Mouse (Mus musculus): ENCODE measurements around the gene Cspg4.
"Not testable (repeated sequence)": the region's sequence is repeated elsewhere in the genome, so short reads cannot be mapped to it uniquely, and the experiment has no call there.

Gene Cspg4

DNA sequence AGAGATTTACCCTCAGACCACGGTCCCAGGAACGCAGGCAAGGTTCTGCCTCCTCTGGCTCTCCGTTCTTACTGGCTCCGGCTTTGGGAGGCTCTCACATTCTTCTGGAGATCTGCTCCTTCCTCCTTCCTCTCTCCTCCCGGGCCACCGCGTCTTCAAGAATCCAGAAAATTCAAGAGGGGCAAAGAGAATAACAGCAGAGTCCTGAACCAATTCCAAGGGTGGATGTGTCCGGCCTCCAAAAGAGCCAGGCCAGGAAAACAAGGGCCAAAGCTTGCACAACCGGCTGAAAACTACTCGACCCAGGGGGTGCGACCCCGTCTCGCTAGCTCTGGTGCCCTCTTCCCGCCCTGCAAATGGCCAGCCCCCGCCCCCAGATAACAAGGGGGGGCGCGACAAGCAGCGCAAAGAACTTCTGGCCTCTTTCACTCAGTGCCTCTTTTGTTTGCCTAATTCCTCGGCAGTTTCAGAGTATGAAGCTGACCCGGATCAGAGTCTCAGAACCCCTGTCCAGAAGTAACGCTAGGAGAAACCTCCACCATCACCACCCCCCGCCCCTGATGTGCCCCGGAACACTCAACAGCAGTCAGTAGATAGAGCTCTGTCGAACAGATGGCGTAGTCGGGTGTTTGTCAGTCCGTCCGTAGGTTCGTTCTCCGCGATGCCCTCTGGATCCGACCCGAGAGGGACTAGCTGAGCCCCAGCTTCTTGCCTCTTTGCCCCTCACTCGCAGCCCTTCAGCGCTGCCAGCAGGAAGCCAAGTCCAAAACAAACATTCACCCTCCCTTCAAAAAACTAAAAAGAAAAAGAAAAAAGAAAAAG, 62.6 kb downstream of the Cspg4 start:
- no peak for DNase-seq (ENCODE audit: low read depth)

DNA sequence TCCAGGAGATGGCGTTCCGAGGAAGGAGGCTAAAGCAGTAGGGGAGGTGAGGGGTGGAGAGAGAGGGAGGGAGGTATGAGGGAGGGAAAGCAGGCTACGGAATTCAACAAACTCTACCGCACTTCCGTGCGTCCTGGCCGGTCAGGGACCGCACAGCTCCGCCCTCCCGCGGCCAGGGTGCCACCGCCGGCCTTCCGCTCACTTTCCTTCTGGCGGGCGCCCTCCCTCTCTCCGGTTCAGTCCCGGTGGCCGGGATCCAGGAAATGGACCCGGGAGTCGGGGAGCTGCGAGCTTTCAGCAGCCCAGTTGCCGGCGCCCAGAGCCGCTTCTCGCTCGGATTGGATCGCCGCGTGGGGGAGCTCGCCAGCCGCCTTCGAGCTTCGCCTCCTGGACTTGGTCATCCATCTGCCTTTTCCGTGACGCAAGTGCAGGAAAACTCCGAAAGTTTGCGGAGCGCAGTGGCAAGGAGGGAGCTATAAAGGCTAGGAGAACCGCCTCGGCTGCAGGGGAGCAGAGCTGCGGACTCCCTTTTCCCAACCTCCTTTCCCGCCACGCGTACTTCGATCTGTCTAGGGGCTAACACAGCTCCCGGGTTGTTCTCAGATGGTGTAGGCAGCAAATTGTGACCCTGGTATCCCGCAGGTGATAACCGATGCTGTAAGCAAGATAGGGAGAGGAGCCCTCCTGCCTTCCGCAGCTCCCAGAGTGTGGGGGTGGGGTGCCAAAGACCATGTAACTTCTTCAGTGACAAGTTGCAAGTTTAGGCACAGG, 63.4 kb downstream of the Cspg4 start, which contains the start of gene Snx33:
Gene Snx33 (minus strand): TSS at position 331 of the 771 bp plus-strand sequence.
- no peak for DNase-seq (ENCODE audit: low read depth)

DNA sequence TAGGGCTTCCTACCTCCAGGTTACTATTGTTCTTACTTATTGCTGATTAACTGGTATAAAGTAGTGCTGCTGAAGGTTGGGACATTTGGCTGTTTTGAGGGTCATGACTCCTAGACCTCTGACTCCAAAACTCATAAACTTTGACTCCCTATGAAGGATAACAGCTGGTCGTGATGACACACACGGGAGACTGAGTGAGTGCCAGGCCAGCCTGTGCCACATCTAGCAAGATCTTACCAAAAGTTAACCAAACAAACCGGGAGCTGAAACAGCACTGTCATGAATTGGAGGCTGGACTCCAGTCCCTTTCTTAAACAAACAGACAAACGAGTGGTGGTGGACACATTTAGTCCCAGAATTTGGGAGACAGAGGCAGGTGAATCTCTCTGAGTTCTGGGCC, 64.7 kb downstream of the Cspg4 start:
- no peak for DNase-seq (ENCODE audit: low read depth)

DNA sequence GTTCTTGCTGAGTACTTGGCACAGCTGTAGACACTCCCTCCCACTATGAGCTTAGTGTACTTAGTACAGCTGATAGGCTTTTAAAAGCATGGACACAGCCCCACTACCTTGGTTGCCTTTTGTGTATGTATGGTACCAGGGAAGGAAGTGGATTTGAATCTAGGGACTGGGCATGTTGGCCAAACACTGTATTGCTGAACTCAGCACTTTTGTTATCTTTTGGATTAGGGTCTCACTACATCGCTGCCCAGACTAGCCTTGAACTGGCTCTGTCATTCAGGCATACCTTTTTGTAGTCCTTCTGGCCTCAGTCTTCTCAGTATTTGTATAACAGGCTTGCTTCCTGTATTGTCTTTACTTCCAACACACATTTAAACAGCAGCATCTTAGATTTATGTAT, 65.7 kb downstream of the Cspg4 start:
- no peak for DNase-seq (ENCODE audit: low read depth)

DNA sequence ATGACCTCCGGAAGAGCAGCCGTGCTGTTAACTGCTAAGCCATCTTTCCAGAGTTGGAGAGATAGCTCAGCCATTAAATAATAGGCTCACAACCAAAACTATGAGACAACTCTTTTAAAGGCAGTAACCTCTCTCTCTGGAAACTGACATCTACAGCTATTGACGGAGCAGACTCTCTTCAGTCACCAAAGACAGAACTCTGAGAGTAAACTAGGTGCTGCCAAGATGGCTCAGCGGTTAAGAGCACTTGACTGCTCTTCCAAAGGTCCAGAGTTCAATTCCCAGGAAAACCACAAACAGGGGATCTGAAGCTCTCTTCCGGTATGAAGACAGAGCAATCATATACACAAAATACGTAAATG, 72.0 kb downstream of the Cspg4 start:
- no peak for DNase-seq (ENCODE audit: low read depth)

DNA sequence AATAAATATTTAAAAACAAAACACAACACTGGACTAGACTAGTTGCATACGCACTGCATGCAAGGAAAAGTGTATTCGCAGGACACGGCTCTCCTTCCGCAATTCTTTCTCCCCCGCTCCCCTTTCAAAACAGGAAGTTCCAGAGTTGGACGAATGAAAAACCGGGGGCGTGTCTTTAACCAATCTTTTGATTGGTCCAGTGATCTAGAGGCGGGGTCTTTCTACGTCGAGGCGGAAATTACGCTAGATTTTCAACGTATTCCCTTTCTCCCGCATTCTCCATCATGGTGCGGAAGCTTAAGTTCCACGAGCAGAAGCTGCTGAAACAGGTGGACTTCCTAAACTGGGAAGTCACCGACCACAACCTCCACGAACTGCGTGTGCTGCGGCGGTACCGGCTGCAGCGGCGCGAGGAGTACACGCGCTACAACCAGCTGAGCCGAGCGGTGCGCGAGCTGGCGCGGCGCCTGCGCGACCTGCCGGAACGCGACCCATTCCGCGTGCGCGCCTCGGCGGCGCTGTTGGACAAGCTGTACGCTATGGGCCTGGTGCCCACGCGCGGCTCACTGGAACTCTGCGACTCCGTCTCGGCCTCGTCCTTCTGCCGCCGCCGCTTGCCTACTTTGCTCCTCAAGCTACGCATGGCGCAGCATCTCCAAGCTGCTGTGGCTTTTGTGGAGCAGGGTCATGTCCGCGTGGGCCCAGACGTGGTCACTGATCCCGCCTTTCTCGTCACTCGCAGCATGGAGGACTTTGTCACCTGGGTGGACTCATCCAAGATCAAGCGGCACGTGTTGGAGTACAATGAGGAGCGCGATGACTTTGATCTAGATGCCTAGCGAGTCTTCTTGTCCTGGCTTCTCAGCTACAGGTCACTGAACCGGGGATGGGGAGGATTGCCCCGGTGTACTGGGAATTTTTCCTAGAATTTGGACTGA, 72.7 kb downstream of the Cspg4 start, which contains the start of gene Imp3:
Gene Imp3 (plus strand): TSS at position 253 of the 938 bp plus-strand sequence.
- DNase-seq (ENCODE audit: low read depth): peak; percentile 96

DNA sequence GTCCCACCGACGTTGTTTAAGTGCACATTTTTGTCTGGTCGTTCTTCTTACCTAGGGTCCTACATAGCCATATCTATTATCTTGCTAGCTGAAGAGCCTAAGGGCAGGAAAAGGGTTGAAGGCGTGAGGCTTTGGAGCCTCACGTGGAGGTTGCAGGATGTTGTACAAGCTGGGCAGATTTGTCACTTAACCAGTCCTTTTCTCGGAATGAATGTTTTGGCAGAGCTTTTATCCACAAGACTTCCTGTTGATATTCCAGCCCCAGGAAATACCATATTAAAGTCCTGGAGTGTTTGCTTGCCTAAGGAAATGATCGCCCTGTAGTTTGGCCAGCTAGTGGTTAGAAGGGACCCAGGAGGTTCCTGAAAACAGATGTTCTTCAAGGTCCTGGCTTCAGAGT, 73.5 kb downstream of the Cspg4 start:
- DNase-seq (ENCODE audit: low read depth): no peak

DNA sequence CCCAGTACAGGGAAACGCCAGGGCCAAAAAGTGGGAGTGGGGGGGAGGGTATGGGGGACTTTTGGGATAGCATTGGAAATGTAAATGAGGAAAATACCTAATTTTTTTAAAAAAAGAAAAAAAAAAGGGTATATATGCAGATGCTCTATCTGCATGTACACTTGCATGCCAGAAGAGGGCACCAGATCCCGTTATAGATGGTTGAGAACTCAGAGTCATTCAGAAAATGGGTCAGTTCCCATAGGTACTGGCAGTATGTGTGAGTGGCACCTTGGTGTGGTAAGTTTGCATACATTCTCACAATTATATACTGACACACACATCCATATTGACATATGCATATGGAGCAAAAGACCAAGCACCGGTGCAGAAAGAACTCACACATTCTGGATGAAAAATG, 82.6 kb downstream of the Cspg4 start:
- DNase-seq (ENCODE audit: low read depth): not testable (repeated sequence)

DNA sequence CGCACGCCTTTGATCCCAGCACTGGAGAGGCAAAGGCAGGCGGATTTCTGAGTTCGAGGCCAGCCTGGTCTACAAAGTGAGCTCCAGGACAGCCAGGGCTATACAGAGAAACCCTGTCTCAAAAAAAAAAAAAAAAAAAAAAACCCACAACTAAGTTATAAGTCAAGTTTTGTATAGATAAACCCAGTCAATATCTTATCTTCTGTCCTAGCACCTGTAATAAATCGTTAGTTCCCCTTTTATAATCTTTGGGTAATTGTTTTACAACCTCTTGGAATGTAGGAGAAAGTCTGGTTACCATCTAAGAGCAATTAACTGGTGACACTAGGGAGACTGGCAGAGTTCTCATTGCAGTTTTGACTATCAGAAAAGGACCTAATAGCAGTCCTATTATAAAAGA, 83.9 kb downstream of the Cspg4 start:
- DNase-seq (ENCODE audit: low read depth): not testable (repeated sequence)

All from c-Kit-positive CD71-positive TER-119-negative erythroid progenitor cells, embryonic 14.5 days (primary cell).